Mouse (Mus musculus) CH12.LX (cell line): ENCODE data around the gene Plcb2. TPM values are rescaled to one million over a fixed set of nuclear protein-coding genes. Genes with fewer than 3 reads are reported as not detected.

Experiments used
- DNase-seq: peaks from one replicate; pipeline ENCODE4 v3.0.0-alpha.2; 2013; ENCODE audit errors: extremely low read depth
- H3K27ac ChIP-seq: 2 replicates; pipeline ENCODE4 v1.5.1; 2012; ENCODE audit warnings: low read depth, mild to moderate bottlenecking, control low read depth, moderate library complexity; ENCODE audit not compliant: insufficient read depth
- H3K27me3 ChIP-seq: replicated peaks from 2 replicates; pipeline ENCODE3; 2012; ENCODE audit warnings: inconsistent platforms
- H3K36me3 ChIP-seq, 2 experiments: replicated peaks in 1 of 2; 2 replicates each; pipeline versions ENCODE3 to v1.6.1; 2012; ENCODE audit warnings: inconsistent platforms in 1 of 2, low read length in 1 of 2, mild to moderate bottlenecking in 1 of 2, mixed read lengths in 1 of 2, moderate library complexity in 1 of 2; ENCODE audit not compliant: control insufficient read depth in 1 of 2, insufficient read depth in 1 of 2
- H3K4me1 ChIP-seq, 2 experiments: 2 replicates each; pipeline ENCODE4 v1.6.1; 2012; ENCODE audit warnings: inconsistent platforms in 1 of 2, moderate library complexity in 1 of 2; ENCODE audit not compliant: insufficient read depth in 2 of 2, control insufficient read depth in 1 of 2
- H3K4me2 ChIP-seq: 2 replicates; pipeline ENCODE4 v1.6.1; 2012; ENCODE audit warnings: low read depth, mild to moderate bottlenecking, control low read depth; ENCODE audit not compliant: poor library complexity, insufficient read depth, severe bottlenecking
- H3K4me3 ChIP-seq, 3 experiments: fragments of 150-350 bp in 1 of 3; sonication (generic) in 1 of 3; replicated peaks in 1 of 3; 2 replicates each; pipeline versions ENCODE3 to v1.5.1; 2011 to 2012; ENCODE audit warnings: low read depth in 2 of 3, low read length in 2 of 3, mild to moderate bottlenecking in 2 of 3, moderate library complexity in 2 of 3, control low read depth in 1 of 3, improper control_type of control experiment in 1 of 3, inconsistent platforms in 1 of 3, mixed read lengths in 1 of 3; ENCODE audit not compliant: poor library complexity in 1 of 3
- H3K79me2 ChIP-seq: replicated peaks from 2 replicates; pipeline ENCODE4 v1.6.1; 2012; ENCODE audit warnings: mild to moderate bottlenecking, moderate library complexity; ENCODE audit not compliant: control insufficient read depth, poor library complexity, insufficient read depth, severe bottlenecking; ENCODE audit errors: extremely low read depth
- H3K9ac ChIP-seq: 2 replicates; pipeline ENCODE4 v1.6.1; 2012; ENCODE audit warnings: low read depth, mild to moderate bottlenecking, control low read depth, moderate library complexity; ENCODE audit not compliant: insufficient read depth
- H3K9me3 ChIP-seq: replicated peaks from 2 replicates; pipeline ENCODE3; 2012; ENCODE audit warnings: low read length, inconsistent platforms, mixed read lengths
- BHLHE40 ChIP-seq: IDR thresholded peaks from 2 replicates; pipeline ENCODE4 v1.6.1; 2011; ENCODE audit warnings: mild to moderate bottlenecking, low read depth, low read length, improper control_type of control experiment
- CHD2 ChIP-seq: IDR thresholded peaks from 2 replicates; pipeline ENCODE4 v1.6.1; 2011; ENCODE audit warnings: low read length, improper control_type of control experiment
- ELF1 ChIP-seq: IDR thresholded peaks from 2 replicates; pipeline ENCODE4 v1.6.1; 2014; ENCODE audit warnings: low read depth, mild to moderate bottlenecking, inconsistent platforms, low read length, improper control_type of control experiment
- ETS1 ChIP-seq: conservative IDR thresholded peaks from 2 replicates; pipeline ENCODE4 v1.6.1; 2012; ENCODE audit warnings: low read depth, mild to moderate bottlenecking, inconsistent platforms, low read length, improper control_type of control experiment, moderate library complexity
- HCFC1 ChIP-seq: IDR thresholded peaks from 2 replicates; pipeline ENCODE4 v1.6.1; 2012; ENCODE audit warnings: low read depth, mild to moderate bottlenecking, inconsistent platforms, low read length, improper control_type of control experiment
- JUN ChIP-seq: IDR thresholded peaks from 2 replicates; pipeline ENCODE4 v1.6.1; 2011; ENCODE audit warnings: low read depth, mild to moderate bottlenecking, low read length, improper control_type of control experiment, moderate library complexity; ENCODE audit not compliant: insufficient read depth
- JUND ChIP-seq: conservative IDR thresholded peaks from 2 replicates; pipeline ENCODE4 v1.6.1; 2011; ENCODE audit warnings: low read depth, low read length, improper control_type of control experiment
- KAT2A ChIP-seq: IDR thresholded peaks from 2 replicates; pipeline ENCODE4 v1.6.1; 2012; ENCODE audit warnings: low read length, improper control_type of control experiment, inconsistent platforms; ENCODE audit not compliant: insufficient replicate concordance
- MAFK ChIP-seq: IDR thresholded peaks from 2 replicates; pipeline ENCODE4 v1.6.1; 2011; ENCODE audit warnings: low read length, improper control_type of control experiment; ENCODE audit not compliant: insufficient replicate concordance
- MAX ChIP-seq: IDR thresholded peaks from 2 replicates; pipeline ENCODE4 v1.6.1; 2011; ENCODE audit warnings: low read length, improper control_type of control experiment
- MAZ ChIP-seq: IDR thresholded peaks from 2 replicates; pipeline ENCODE4 v1.6.1; 2012; ENCODE audit warnings: low read depth, mild to moderate bottlenecking, inconsistent platforms, low read length, improper control_type of control experiment, moderate library complexity
- MEF2A ChIP-seq: IDR thresholded peaks from 2 replicates; pipeline ENCODE4 v1.6.1; 2014; ENCODE audit warnings: low read depth, mild to moderate bottlenecking, inconsistent platforms, low read length, improper control_type of control experiment, borderline replicate concordance
- MXI1 ChIP-seq: IDR thresholded peaks from 2 replicates; pipeline ENCODE4 v1.6.1; 2011; ENCODE audit warnings: mild to moderate bottlenecking, low read depth, low read length, improper control_type of control experiment
- NELFE ChIP-seq: IDR thresholded peaks from 2 replicates; pipeline ENCODE4 v1.6.1; 2011; ENCODE audit warnings: low read depth, low read length, improper control_type of control experiment
- PAX5 ChIP-seq: IDR thresholded peaks from 2 replicates; pipeline ENCODE4 v1.6.1; 2012; ENCODE audit warnings: low read length, inconsistent platforms, mixed read lengths
- RAD21 ChIP-seq: IDR thresholded peaks from 2 replicates; pipeline ENCODE4 v1.6.1; 2011; ENCODE audit warnings: low read depth, mild to moderate bottlenecking, low read length, improper control_type of control experiment, moderate library complexity
- SIN3A ChIP-seq: IDR thresholded peaks from 2 replicates; pipeline ENCODE4 v1.6.1; 2012; ENCODE audit warnings: low read length, improper control_type of control experiment, inconsistent platforms
- SMC3 ChIP-seq: IDR thresholded peaks from 2 replicates; pipeline ENCODE4 v1.6.1; 2011; ENCODE audit warnings: low read depth, low read length, improper control_type of control experiment
- TBP ChIP-seq: conservative IDR thresholded peaks from 2 replicates; pipeline ENCODE4 v1.6.1; 2011; ENCODE audit warnings: low read depth, low read length, improper control_type of control experiment
- TCF12 ChIP-seq: IDR thresholded peaks from 2 replicates; pipeline ENCODE4 v1.6.1; 2014; ENCODE audit warnings: low read depth, mild to moderate bottlenecking, inconsistent platforms, low read length, improper control_type of control experiment
- UBTF ChIP-seq: IDR thresholded peaks from 2 replicates; pipeline ENCODE4 v1.6.1; 2012; ENCODE audit warnings: low read depth, mild to moderate bottlenecking, inconsistent platforms, low read length, improper control_type of control experiment, moderate library complexity
- USF2 ChIP-seq: conservative IDR thresholded peaks from 2 replicates; pipeline ENCODE4 v1.6.1; 2011; ENCODE audit warnings: low read depth, low read length, improper control_type of control experiment
- ZC3H11A ChIP-seq: IDR thresholded peaks from 2 replicates; pipeline ENCODE4 v1.6.1; 2012; ENCODE audit warnings: low read depth, mild to moderate bottlenecking, inconsistent platforms, low read length, improper control_type of control experiment
- ZKSCAN1 ChIP-seq: IDR thresholded peaks from 2 replicates; pipeline ENCODE4 v1.6.1; 2012; ENCODE audit warnings: low read depth, inconsistent platforms, low read length, improper control_type of control experiment, borderline replicate concordance
- ZMIZ1 ChIP-seq: IDR thresholded peaks from 2 replicates; pipeline ENCODE4 v1.6.1; 2012; ENCODE audit warnings: low read depth, mild to moderate bottlenecking, inconsistent platforms, low read length, improper control_type of control experiment
- ZNF384 ChIP-seq: IDR thresholded peaks from 2 replicates; pipeline ENCODE4 v1.6.1; 2012; ENCODE audit warnings: low read depth, low read length, improper control_type of control experiment, inconsistent platforms
- dilution Hi-C: fragments of 300-500 bp; cut with MboI; formaldehyde crosslinking; loops from 2 replicates; pipeline ENCODE4 v1.14.3; 2020; ENCODE audit warnings: low sequenced_read_pairs; ENCODE audit not compliant: extremely low pct_unique_long_range_greater_than_20kb, extremely low pct_ligation_motif_present
- in situ Hi-C: fragments of 300-500 bp; cut with MboI; formaldehyde crosslinking; loops from 3 replicates; pipeline ENCODE4 v1.14.3; 2019; ENCODE audit warnings: low sequenced_read_pairs, low pct_ligation_motif_present, low pct_unique_long_range_greater_than_20kb, mixed read lengths
- polyA plus RNA-seq: library from polyadenylated mRNA; unstranded; fragments of >175 nt; gene quantifications from 2 replicates; pipeline ENCODE4 v1.2.1, GENCODE M21; 2012; ENCODE audit warnings: low read depth; ENCODE audit not compliant: insufficient read length
- total RNA-seq, 2 experiments: library from RNA; depleted of rRNA; stranded (reverse); fragments of 300-350 nt in 1 of 2; fragments of >200 nt in 1 of 2; gene quantifications; 2 replicates each; pipeline ENCODE4 v1.2.3; 2012 to 2014

Gene Plcb2
- total and polyA plus RNA-seq, 3 experiments = 5.7 to 22.3 (median 7.8) TPM

DNA sequence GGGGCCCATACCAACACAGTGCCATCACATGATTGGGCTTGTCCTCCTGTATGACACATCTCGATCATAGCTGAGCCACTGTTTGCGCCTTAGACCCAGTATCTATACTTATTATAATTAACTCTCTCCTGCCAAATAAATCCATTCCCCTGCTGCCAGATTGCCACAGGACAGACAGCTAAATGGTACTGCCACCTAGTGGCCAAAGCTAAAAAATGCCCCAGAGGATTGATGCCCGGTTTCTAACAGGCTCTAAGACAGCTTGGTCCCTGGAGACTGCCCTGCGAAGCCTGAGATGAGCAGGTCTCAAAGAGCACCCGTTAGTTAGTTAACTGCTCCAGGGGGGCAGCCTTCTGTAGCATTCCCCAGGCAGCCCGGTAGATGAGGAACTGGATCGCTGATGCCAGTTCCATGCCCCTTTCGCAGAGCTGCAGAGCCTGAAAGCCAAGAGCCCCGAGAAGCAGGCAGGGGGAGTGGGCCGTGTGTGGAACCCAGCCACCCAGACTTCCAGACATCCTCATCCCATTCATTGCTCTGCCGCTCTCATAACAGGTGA, 32.5 kb downstream of the Plcb2 start (continued):
- TF ChIP-seq SIN3A = no peak
- no peak for TF ChIP-seq HCFC1
- TF ChIP-seq ZKSCAN1 = no peak
- TF ChIP-seq ZMIZ1 = no peak
- no peak for TF ChIP-seq CHD2
- TF ChIP-seq JUND = no peak
- no peak for TF ChIP-seq MAX

DNA sequence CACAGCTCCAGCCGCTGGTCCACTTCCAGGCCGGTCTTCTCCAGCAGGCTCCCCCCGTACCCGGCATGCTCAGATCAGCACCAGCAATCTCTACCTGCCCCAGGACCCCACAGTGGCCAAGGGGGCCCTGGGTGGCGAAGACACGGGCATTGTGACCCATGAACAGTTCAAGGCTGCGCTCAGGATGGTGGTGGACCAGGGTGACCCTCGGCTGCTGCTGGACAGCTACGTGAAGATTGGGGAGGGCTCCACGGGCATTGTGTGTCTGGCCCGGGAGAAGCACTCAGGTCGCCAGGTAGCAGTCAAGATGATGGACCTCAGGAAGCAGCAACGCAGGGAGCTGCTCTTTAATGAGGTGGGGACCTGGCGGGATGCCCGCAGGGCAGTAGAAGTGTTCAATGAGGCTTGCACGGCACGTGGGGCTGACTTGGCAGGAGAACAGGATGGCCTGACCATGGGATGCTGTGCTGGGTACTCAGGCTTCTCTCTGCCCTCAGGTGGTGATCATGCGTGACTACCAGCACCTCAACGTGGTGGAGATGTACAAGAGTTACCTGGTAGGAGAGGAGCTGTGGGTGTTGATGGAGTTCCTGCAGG, 34.8 kb downstream of the Plcb2 start:
- in situ Hi-C loops = no loop called here
- Histone ChIP-seq H3K9ac (no peak overlapping the region), H3K4me3 (no peak overlapping the region), H3K4me2 (no peak overlapping the region), H3K79me2 (no peaks in the 10 kb centered on the region), H3K36me3 (no peaks in the 10 kb centered on the region), H3K27ac (no peak overlapping the region), H3K9me3 (no peaks in the 10 kb centered on the region), H3K27me3 (no peaks in the 10 kb centered on the region), H3K4me1 (peaks cover 0 to 25% of the 10 kb centered on the region in 2 experiments; a peak in 2 of 4 replicates)
- TF ChIP-seq SIN3A = no peak
- TF ChIP-seq ELF1 = no peak
- TF ChIP-seq SMC3 = no peak
- TF ChIP-seq ZC3H11A = no peak
- TF ChIP-seq ETS1 = no peak
- no peak for TF ChIP-seq ZNF384
- TF ChIP-seq KAT2A = no peak
- TF ChIP-seq HCFC1 = no peak
- dilution Hi-C loops = no loop called here
- DNase-seq = no peak

DNA sequence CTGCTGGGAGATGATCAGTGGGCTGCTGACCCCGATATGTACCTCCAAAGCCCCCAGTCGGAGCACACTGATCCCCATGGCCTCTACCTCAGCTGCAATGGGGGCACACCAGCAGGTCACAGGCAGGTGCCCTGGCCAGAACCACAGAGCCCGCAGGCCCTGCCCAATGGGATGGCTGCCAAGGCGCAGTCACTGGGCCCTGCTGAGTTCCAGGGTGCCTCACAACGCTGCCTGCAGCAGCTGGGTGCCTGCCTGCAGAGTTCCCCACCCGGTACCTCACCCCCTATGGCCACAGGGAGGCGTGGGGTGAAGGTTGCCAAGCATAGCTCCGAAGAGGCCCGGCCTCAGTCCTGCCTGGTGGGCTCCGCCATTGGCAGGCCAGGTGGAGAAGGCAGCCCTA, 38.4 kb downstream of the Plcb2 start:
- no peak overlapping the region for H3K27ac ChIP-seq
- peaks cover 0 to 15% of the 10 kb centered on the region in 2 experiments; a peak in 2 of 4 replicates for H3K4me1 ChIP-seq
- TF ChIP-seq JUN (no peak), TCF12 (no peak), HCFC1 (no peak), PAX5 (no peak), UBTF (no peak), BHLHE40 (no peak), MEF2A (no peak), KAT2A (no peak), NELFE (no peak), TBP (no peak), RAD21 (no peak), MAFK (no peak), MAZ (no peak), USF2 (no peak), MXI1 (no peak), SIN3A (no peak), CHD2 (no peak)
- no peaks in the 10 kb centered on the region for H3K79me2 ChIP-seq
- H3K4me2 ChIP-seq = no peak overlapping the region
- in situ Hi-C loops (loop anchor here (5.0 kb wide), 1 partner anchor 48 kb away; no protein-coding TSS in a partner anchor), dilution Hi-C loops (no loop called here)
- DNase-seq = no peak
- no peaks in the 10 kb centered on the region for H3K27me3 ChIP-seq
- no peak overlapping the region for H3K9ac ChIP-seq
- no peaks in the 10 kb centered on the region for H3K9me3 ChIP-seq
- no peaks in the 10 kb centered on the region for H3K36me3 ChIP-seq
- no peak overlapping the region for H3K4me3 ChIP-seq
